Mouse (Mus musculus) C2C12 (cell line): ENCODE results near the gene Man1b1. TPM values are rescaled to one million over a fixed set of nuclear protein-coding genes. Genes with fewer than 3 reads are reported as not detected.
A peak's percentile ranks its signal among the peaks of the same experiment; 100 is the strongest.

Experiments used
- H3K27me3 ChIP-seq: one replicate; pipeline ENCODE4 v1.6.1; 2011; ENCODE audit not compliant: control insufficient read depth, insufficient read depth, insufficient read length
- H3K36me3 ChIP-seq: one replicate; pipeline ENCODE4 v1.6.1; 2011; ENCODE audit not compliant: control insufficient read depth, insufficient read depth
- H3K4me3 ChIP-seq: one replicate; pipeline ENCODE4 v1.5.1; 2011; ENCODE audit warnings: mild to moderate bottlenecking, control low read depth; ENCODE audit not compliant: poor library complexity, insufficient read depth, severe bottlenecking
- H3K79me2 ChIP-seq: one replicate; pipeline ENCODE4 v1.6.1; 2011; ENCODE audit not compliant: control insufficient read depth, insufficient read depth
- H3K79me3 ChIP-seq: one replicate; pipeline ENCODE4 v1.6.1; 2011; ENCODE audit warnings: low read depth, control low read depth
- H3ac ChIP-seq: one replicate; pipeline ENCODE3; 2011; ENCODE audit warnings: low read depth; ENCODE audit not compliant: control insufficient read depth, insufficient read length
- CEBPB ChIP-seq: IDR thresholded peaks from one replicate; pipeline ENCODE4 v1.6.1; 2011; ENCODE audit warnings: low read depth, mild to moderate bottlenecking, control low read depth, moderate library complexity
- CTCF ChIP-seq: IDR thresholded peaks from one replicate; pipeline ENCODE4 v1.5.1; 2011; ENCODE audit not compliant: control insufficient read depth, insufficient read depth, insufficient read length
- FOSL1 ChIP-seq: IDR thresholded peaks from one replicate; pipeline ENCODE4 v1.8.0; 2011; ENCODE audit warnings: mild to moderate bottlenecking, low read length; ENCODE audit not compliant: poor library complexity, insufficient read depth, severe bottlenecking
- MAX ChIP-seq: IDR thresholded peaks from one replicate; pipeline ENCODE4 v1.6.1; 2011; ENCODE audit warnings: mild to moderate bottlenecking, control low read depth
- MYOD1 ChIP-seq: IDR thresholded peaks from one replicate; pipeline ENCODE4 v1.6.1; 2011; ENCODE audit warnings: low read depth; ENCODE audit not compliant: control insufficient read depth, insufficient read length
- MYOG ChIP-seq: IDR thresholded peaks from one replicate; pipeline ENCODE4 v1.6.1; 2011; ENCODE audit not compliant: control insufficient read depth, insufficient read length; ENCODE audit errors: extremely low read depth
- USF1 ChIP-seq: IDR thresholded peaks from one replicate; pipeline ENCODE4 v1.6.1; 2011; ENCODE audit warnings: low read depth, mild to moderate bottlenecking, control low read depth, moderate library complexity
- long read RNA-seq, 2 experiments: library from polyadenylated mRNA; unstranded; transcript quantifications; one replicate each; pipeline ENCODE4 v2.0.0; 2019 to 2020
- polyA plus RNA-seq: library from polyadenylated mRNA; unstranded; fragments of >200 nt; fragmentation: generic; extraction: Trizol; gene quantifications from one replicate; pipeline ENCODE4 v1.2.1, GENCODE M21; 2012; ENCODE audit warnings: missing spikeins

Gene Man1b1
- polyA plus RNA-seq = 38.0 TPM
- long read RNA-seq, experiment 1, partial matches to known transcripts = 0 of 7 reads
- long read RNA-seq, experiment 1, other reads (novel, unspliced or antisense) = 3 of 7 reads
- long read RNA-seq, experiment 2, transcript Man1b1-201 (13 exons, 3,755 nt) = major isoform, 120 of 145 reads
- long read RNA-seq, experiment 2, partial matches to known transcripts = 11 of 145 reads
- long read RNA-seq, experiment 2, other reads (novel, unspliced or antisense) = 14 of 145 reads

DNA sequence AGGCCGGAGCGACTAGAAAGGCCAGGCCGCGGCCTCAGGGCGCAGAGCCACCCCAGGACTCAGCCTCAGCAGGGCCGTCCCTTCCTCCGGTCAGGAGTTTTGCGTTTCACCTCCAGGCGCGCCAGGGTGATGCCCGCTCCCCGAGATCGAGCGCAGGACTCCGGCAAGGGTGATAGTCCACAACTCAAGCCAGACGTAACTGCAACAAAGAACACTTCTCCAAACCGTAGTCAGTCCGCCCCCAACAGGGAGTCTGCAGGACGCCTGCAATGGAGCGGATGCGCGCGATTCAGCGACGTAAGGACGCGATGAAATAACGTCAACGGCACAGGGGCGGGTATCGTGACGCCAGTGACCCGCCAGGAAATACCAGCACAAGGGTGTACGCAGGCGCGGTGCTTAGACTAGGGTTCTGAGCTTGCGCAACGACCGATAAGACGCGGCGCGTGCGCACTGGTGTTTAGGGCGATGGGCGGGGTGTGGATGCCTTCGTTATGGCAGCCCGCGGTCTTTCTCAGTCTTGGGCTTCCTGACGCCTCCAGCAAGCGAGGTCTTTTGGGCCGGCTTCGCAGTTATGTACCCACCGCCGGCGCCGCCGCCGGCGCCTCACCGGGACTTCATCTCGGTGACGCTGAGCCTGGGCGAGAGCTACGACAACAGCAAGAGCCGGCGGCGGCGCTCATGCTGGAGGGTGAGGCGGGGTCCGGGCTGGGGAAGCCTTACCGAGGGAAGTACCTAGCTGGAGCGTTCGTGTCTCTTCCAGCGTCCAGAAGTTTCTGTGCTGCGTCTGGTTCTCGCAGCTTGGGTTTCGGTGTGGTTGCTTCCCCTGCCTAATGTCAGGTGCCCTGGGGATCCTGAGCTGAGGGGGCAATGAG is at the start of gene Man1b1:
TSS of gene Man1b1 (plus strand) at position 53 of the 875 bp plus-strand sequence.
- Histone ChIP-seq H3K79me2 (peaks cover 44% of the 10 kb centered on the region), H3K4me3 (peak within 1 kb of the TSS; percentile 99), H3ac (peak within 1 kb of the TSS; percentile 95), H3K79me3 (peaks cover 27% of the 10 kb centered on the region), H3K36me3 (peaks cover 39% of the 10 kb centered on the region), H3K27me3 (no peaks in the 10 kb centered on the region)
- no peak for TF ChIP-seq MYOG
- no peak for TF ChIP-seq CTCF
- TF ChIP-seq MAX = peak; percentile 74
- no peak for TF ChIP-seq FOSL1
- peak; percentile 30 for TF ChIP-seq USF1
- peak; percentile 99 for TF ChIP-seq CEBPB
- no peak for TF ChIP-seq MYOD1

DNA sequence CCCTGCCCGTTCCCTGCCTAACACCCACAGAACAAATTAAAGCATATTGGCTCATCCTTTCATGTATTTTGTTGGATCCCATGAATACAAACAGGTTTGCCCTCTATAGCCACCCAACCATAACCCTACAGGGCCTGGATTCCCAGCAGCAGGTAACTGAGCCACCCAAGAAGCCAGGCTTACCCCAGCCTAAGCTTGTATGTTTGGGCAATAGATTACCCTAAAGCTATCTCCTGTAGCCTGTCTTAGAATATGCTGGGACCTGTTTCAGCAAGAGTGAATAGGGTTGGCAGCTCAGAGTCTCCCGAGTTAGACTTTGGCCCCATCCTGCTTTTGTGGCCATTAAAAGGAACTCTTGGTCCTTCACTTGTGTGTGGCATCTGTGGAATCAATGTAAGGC is 46.6 kb upstream of the Man1b1 start:
- Histone ChIP-seq H3K79me2 (no peaks in the 10 kb centered on the region), H3K27me3 (peaks cover 23% of the 10 kb centered on the region), H3K79me3 (no peaks in the 10 kb centered on the region), H3ac (no peak overlapping the region), H3K4me3 (no peak overlapping the region), H3K36me3 (peaks cover 52% of the 10 kb centered on the region)
- TF ChIP-seq CTCF (no peak), MYOD1 (no peak), MAX (no peak), MYOG (no peak), FOSL1 (no peak), USF1 (no peak), CEBPB (no peak)

DNA sequence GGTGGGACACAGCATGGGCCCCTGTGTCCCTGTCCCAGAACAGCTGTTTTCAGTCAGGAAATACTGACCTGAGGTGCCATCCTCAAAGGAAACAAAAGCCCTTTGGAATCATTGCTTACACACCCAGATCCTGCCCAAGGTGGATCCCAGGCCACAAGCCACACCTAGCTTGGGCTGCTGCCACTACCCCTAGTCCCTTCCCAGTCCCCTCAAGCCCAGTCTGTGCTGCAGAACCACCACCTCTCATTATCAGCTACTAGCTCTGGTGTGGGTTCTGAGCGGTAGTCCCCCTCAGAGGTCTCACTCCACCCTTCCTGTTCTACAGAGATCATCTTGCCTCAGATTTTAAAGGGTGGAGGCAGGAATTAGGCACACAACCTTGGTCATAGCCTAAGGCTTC is 45.8 kb upstream of the Man1b1 start:
- H3K4me3 ChIP-seq = no peak overlapping the region
- no peaks in the 10 kb centered on the region for H3K79me2 ChIP-seq
- H3K79me3 ChIP-seq = no peaks in the 10 kb centered on the region
- H3K36me3 ChIP-seq = peaks cover 45% of the 10 kb centered on the region
- no peak overlapping the region for H3ac ChIP-seq
- no peak for TF ChIP-seq FOSL1
- TF ChIP-seq MYOG = no peak
- no peak for TF ChIP-seq MYOD1
- TF ChIP-seq MAX = no peak
- no peak for TF ChIP-seq CTCF
- TF ChIP-seq USF1 = no peak
- TF ChIP-seq CEBPB = no peak
- H3K27me3 ChIP-seq = peaks cover 31% of the 10 kb centered on the region

DNA sequence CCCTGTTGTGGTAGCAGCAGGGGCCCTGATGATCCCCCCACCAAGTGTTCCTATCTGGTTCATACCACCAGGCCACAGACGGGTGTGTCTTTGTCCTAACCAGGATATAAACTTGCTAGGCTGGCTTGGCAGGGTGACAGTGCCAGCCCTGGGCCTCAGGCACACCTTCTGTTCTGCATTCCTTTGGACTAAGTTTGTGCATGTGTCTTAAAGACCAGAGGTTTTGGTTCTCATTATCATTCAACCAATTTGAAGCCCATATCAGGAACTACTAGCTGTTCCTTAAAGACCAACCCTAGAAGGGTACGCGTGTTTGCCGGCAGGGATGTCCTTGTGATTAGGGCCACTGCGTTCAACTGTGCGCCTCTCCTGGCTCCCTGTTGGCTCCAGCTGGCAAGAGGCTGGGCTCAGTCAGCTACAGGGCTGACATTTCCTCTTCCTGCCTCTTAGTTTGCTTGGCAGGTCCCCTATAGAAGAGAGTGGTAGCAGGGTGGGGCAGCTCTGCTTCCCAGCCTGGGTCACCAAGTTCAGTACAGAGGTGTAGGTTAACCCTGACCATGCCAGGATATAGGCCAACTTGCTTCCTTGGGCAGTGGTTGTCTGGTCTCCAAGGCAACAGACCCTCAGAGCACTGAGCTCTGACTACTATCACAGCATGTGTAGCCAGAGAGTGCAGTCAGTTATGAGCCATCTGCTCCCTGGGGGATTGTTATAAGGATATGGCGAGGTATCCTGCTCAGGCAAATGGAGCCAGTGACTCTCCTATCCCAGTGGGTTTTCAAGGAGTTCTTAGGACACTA is 45.1 kb upstream of the Man1b1 start:
- H3ac ChIP-seq = no peak overlapping the region
- TF ChIP-seq CEBPB (no peak), CTCF (no peak), MYOD1 (no peak), MAX (no peak), USF1 (no peak), FOSL1 (no peak), MYOG (no peak)
- no peaks in the 10 kb centered on the region for H3K79me2 ChIP-seq
- no peak overlapping the region for H3K4me3 ChIP-seq
- peaks cover 39% of the 10 kb centered on the region for H3K36me3 ChIP-seq
- H3K79me3 ChIP-seq = no peaks in the 10 kb centered on the region
- H3K27me3 ChIP-seq = peaks cover 38% of the 10 kb centered on the region

DNA sequence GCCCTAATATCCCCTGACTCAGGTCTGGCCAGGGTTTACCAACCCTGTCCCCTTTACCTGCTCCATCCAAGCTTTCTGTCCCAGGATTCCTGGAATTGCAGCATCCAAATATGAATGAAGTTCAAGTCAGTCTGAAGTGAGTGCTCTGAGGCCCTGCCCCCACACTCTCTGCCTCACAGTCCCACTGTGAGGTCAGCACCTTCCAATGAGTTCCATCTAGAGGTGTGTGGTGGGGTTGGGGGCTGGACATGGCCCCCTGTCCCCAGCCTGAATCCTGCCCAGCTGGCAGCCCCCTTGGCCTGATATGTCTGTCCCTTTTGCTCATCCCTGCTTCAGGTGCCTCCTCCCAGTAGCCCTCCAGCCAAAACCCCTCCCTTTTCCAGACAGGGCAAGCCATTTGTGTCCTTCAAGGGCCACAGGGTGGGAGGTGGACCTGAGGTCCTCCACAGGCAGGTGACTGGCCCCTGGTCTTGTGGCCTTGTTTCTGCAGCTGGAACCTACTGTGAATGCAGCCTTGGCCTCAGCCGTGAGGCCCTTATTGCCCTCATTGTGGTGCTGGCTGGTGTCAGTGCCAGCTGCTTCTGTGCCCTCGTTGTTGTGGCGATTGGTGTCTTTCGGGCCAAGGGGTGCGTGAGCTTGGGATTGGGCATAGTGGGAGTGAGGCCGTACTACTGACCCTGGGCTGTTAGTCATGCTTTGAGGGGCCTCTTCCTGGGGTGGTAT is 44.0 kb upstream of the Man1b1 start, which contains the start of gene Tmem210:
TSS of gene Tmem210 (plus strand) at position 219 of the 723 bp plus-strand sequence.
- peaks cover 42% of the 10 kb centered on the region for H3K27me3 ChIP-seq
- TF ChIP-seq CTCF = no peak
- TF ChIP-seq MAX = no peak
- no peak for TF ChIP-seq CEBPB
- no peak for TF ChIP-seq FOSL1
- no peak for TF ChIP-seq USF1
- TF ChIP-seq MYOG = no peak
- no peak for TF ChIP-seq MYOD1

More for the DNA sequence above, 44.0 kb upstream of the Man1b1 start, which contains the start of gene Tmem210:
- peaks cover 29% of the 10 kb centered on the region for H3K36me3 ChIP-seq
- H3ac ChIP-seq = no peak within 1 kb of the TSS
- H3K79me3 ChIP-seq = no peaks in the 10 kb centered on the region
- no peak within 1 kb of the TSS for H3K4me3 ChIP-seq
- no peaks in the 10 kb centered on the region for H3K79me2 ChIP-seq
